In genomic region chr11:29959366-29959765, GRCm38 (mm10) we compare ENCODE assay signal across 18 mouse cellular contexts.
DNase-seq lines count a peak whose midpoint lies in the region; ATAC-seq lines count a peak whose summit lies in the region.
"Had no signal": no experiment of that assay in that cellular context is flagged by ENCODE, and none has a peak within 500 bp of the region (broad histone marks: within the 10 kb centered on the region; RNA-seq: fewer than 3 reads in every experiment).

No protein-coding gene starts in this region.

- no peak for ATAC-seq in kidney, embryonic 15.5 days (replicated peaks; ENCODE audit: low FRiP score)
- ATAC-seq: CD4-positive, CD25-positive, alpha-beta regulatory T cell, adult 4 months; forebrain, embryonic 14.5 days; forebrain, postnatal 0 days had no signal

- no peaks in the 10 kb centered on the region for H3K27me3 ChIP-seq in kidney, embryonic 15.5 days
- H3K27me3 ChIP-seq: embryonic facial prominence, embryonic 12.5 days; forebrain, embryonic 12.5 days had no signal

- H3K4me2 ChIP-seq in kidney, embryonic 15.5 days: no peak overlapping the region
- H3K4me2 ChIP-seq: embryonic facial prominence, embryonic 12.5 days; forebrain, embryonic 12.5 days had no signal

- H3K4me1 ChIP-seq in kidney, embryonic 15.5 days: no peaks in the 10 kb centered on the region
- H3K4me1 ChIP-seq: embryonic facial prominence, embryonic 10.5 days; embryonic facial prominence, embryonic 12.5 days; forebrain, embryonic 10.5 days; forebrain, embryonic 12.5 days had no signal

- DNase-seq in adrenal gland, postnatal 14 days: peak; percentile 4
- DNase-seq in adrenal gland, adult 8-10 months: no peak
- DNase-seq in heart, adult 8-10 months (ENCODE audit: low spot score): peak; percentile 4
- DNase-seq in heart, postnatal 36 days: no peak
- peak; percentile 2 for DNase-seq in fibroblast of lung, adult 2 months (ENCODE audit: low read depth)
- DNase-seq: adrenal gland, postnatal 10 days; adrenal gland, postnatal 36 days; B cell, adult 2 months; cerebellum, adult 11-12 months; cerebellum, adult 9-10 months; forebrain, postnatal 0 days had no signal

- H3K27ac ChIP-seq in kidney, embryonic 15.5 days: no peak overlapping the region
- H3K27ac ChIP-seq: embryonic facial prominence, embryonic 10.5 days; embryonic facial prominence, embryonic 12.5 days; forebrain, embryonic 10.5 days; forebrain, embryonic 12.5 days had no signal

- H3K9me3 ChIP-seq in kidney, embryonic 15.5 days (replicated peaks): no peaks in the 10 kb centered on the region
- H3K9me3 ChIP-seq: embryonic facial prominence, embryonic 10.5 days; embryonic facial prominence, embryonic 12.5 days; forebrain, embryonic 10.5 days; forebrain, embryonic 12.5 days had no signal

- 93% methylated on average over 5 of the region's 5 CpGs for WGBS in kidney, embryonic 15.5 days

- intact Hi-C loops in heart, postnatal 36 days (cut with DNase I): no loop called here

- no peak overlapping the region for H3K4me3 ChIP-seq in kidney, embryonic 15.5 days (replicated peaks)
- H3K4me3 ChIP-seq: embryonic facial prominence, embryonic 10.5 days; embryonic facial prominence, embryonic 12.5 days; forebrain, embryonic 10.5 days; forebrain, embryonic 12.5 days had no signal

- no peak overlapping the region for H3K9ac ChIP-seq in kidney, embryonic 15.5 days
- H3K9ac ChIP-seq: embryonic facial prominence, embryonic 12.5 days; forebrain, embryonic 12.5 days; forebrain, postnatal 0 days had no signal

- no peaks in the 10 kb centered on the region for H3K36me3 ChIP-seq in kidney, embryonic 15.5 days
- H3K36me3 ChIP-seq: embryonic facial prominence, embryonic 10.5 days; embryonic facial prominence, embryonic 12.5 days; forebrain, embryonic 10.5 days; forebrain, embryonic 12.5 days had no signal

Comparison
In these comparisons a context has a peak if more than half of its experiments do, and no peak if none do; other contexts are left out.
1. DNase-seq: peak in adrenal gland, postnatal 14 days (single experiment), heart, adult 8-10 months (single experiment) and fibroblast of lung, adult 2 months (single experiment); none in adrenal gland, adult 8-10 months (single experiment) and heart, postnatal 36 days (0 of 2).